Mouse (Mus musculus): ENCODE results near the gene Clcn7.
A peak's percentile ranks its signal among the peaks of the same experiment; 100 is the strongest.

The Clcn7 gene

DNA sequence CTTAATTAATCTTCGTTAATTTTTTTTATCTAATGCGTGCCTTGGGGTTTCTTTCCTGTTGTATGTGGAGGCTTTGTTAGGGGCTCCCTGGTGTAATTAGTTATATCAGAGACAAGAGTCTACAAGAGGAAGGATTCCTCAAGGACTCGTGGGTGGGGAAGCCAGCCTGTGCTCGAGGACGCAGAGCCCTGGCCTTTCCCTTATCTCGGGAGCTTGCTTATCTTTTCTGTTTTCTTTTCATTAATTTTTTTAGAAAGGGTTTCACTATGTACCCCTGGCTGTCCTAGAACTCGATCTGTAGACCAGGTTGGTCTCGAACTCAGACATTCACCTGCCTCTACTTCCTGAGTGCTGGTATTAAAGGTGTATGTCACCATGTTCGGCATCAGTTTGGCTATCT, 5.5 kb upstream of the Clcn7 start:
- no peak for DNase-seq (ENCODE audit: low spot score in 2 of 2)

GRCm38 (mm10) chr17:25130060-25130459, 3.1 kb upstream of the Clcn7 start:
- no peak for DNase-seq (ENCODE audit: low spot score in 2 of 2)

GRCm38 (mm10) chr17:25135622-25136021, 2.4 kb downstream of the Clcn7 start:
- no peak for DNase-seq (ENCODE audit: low spot score in 2 of 2)

DNA sequence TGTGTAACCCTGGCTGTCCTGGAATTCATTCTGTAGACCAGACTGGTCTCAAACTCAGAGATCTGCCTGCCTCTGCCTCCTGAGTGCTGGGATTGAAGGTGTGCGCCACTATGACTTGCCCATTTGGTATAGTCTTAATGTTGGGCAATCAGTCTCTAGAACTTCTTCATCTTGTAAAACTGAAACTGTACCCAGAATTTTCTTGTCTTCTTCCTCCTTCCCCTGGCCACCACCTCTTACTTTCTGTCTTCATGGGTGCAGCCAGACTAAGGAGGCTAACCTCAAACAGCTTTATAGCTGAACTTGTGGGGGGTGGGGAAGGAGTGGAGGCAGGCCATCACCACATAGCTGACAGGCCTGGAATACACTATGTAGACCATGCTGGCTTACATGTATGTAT, 5.6 kb downstream of the Clcn7 start:
- DNase-seq (ENCODE audit: low spot score in 2 of 2) = no peak

DNA sequence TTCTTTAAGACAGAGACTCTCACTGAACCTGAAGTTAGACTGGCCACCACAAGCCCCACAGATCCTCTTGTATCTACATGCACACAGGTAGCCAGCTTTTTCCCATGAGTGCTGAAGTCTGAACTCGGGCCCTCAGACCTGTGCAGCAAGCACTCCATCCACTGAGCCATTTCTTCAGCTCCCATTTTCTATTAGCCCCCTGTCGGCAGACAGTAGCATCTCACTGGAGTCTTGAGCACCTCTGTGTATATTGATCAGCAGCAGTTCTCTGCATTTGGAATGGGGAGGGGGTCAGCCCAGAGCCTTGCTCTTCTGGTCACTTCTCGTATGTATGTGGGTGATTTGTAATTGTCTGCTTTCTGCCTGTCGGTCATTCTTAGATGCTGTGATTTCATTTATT, 6.8 kb downstream of the Clcn7 start:
- no peak for DNase-seq (ENCODE audit: low spot score in 2 of 2)

DNA sequence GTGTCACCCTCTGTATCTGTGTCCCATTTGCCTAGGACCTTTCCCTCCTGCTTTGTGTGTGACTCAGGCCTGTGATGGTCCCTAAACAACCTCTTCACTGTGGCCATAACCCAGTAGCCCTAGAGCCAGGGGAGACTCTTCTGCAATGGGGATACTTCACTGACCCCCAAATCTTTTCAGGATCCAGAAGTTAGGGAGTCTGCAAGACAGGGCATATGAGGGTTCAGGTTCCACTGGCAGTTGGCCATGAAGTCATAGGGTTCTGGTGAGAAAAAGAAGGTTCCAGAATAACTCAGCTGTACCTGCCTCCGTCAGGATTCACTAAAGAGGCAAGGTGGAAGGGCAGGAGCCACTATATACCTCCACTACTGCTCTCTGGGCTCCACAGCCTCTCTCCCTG, 29.0 kb downstream of the Clcn7 start, which contains the start of gene Ccdc154:
Gene Ccdc154, plus strand, starts transcription at position 301 of the 400 bp plus-strand sequence.
- DNase-seq (ENCODE audit: low spot score in 2 of 2) = no peak

DNA sequence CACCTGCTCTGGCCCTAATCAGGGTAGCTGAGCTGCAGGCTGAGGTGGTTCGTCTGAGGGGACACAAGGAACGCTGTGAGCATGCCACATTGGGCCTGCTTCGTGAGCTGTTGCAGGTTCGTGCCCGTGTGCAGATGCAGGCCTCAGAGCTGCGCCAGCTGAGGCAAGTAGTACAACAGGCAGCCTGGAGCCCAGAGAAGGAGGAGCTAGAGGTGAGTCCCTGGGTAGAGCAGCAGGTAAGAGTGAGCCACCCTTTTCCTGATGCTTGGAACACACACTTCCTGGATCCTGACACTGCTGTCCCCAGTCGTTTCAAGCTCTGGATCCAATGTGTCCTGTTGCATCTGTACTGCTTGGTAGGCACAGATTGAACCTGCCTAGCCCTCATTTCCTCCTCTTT, 30.2 kb downstream of the Clcn7 start:
- no peak for DNase-seq (ENCODE audit: low spot score in 2 of 2)

DNA sequence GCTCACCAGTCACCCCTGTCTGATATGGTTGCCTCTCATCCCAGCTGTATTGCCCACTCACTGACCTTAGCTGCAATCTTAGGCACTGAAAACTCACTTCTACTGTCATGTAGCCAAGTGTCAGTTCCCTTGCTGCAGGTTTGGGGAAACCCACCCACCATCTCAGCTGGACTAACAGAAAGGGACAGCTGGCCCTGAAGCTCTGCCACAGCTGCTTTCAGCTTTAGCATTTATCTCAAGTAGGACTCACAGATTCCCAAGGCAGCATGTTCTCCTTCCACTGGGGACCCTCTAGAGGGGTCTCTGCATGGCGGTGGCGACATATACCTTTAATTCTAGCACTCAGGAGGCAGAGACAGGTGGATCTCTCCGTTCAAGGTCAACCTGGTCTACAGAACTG, 31.6 kb downstream of the Clcn7 start:
- DNase-seq (ENCODE audit: low spot score in 2 of 2) = no peak

DNA sequence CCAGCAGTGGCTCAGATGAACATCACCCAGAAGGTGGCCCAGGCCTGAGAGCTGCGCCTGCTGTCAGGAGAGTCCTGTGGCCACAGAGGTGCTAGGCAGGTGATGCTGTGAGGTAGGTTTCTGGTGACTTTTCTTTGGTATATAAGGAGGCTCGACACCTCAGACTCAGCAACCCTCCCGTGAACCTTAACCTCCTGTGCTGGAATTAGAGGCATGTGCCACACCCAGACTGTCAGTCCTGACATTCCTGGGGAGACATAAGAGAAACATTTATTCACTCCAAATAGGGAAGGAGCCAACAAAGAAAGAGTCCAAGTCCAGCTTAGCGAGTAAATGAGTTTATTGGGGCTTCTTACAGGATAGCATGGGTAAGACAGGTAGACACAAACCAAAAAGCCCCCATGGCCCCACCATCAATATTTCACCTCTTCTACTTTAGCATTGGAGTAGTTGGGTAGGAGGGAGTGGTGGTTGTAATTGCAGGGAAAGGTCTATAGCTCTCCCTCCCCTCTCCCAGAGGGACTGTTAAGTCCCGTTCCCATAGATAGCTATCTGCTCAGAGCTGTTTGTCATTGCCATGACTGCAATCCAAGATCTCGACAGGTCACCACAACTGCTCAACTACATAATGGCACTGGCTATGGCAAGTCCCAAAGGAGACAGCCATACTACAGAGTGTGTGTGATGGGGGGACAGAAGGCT, 32.9 kb downstream of the Clcn7 start:
- no peak for DNase-seq (ENCODE audit: low spot score in 2 of 2)

DNA sequence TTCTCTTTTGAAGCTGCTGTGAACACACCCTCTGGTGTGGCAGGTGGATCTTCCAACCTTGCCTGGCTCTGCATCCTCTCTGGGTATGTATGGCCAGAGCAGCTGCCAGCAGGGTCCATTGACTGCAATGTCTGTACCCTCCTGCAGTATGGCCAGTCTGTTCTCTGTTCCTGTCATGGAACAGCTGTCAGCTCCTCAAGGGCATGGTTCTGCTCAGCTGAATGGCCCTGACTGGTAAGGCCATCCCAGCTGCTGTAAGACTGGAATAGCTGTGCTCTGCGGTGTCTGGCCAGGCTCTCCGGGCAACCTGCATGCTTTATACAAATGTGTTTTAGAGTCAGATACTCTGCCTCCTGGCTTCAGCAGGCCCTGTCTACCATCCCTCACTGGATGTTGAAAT, 36.5 kb downstream of the Clcn7 start:
- DNase-seq (ENCODE audit: low spot score in 2 of 2) = no peak

- no peak for DNase-seq (ENCODE audit: low spot score in 2 of 2)
These were observed 39.4 kb downstream of the Clcn7 start for GRCm38 (mm10) chr17:25172558-25172957.

DNA sequence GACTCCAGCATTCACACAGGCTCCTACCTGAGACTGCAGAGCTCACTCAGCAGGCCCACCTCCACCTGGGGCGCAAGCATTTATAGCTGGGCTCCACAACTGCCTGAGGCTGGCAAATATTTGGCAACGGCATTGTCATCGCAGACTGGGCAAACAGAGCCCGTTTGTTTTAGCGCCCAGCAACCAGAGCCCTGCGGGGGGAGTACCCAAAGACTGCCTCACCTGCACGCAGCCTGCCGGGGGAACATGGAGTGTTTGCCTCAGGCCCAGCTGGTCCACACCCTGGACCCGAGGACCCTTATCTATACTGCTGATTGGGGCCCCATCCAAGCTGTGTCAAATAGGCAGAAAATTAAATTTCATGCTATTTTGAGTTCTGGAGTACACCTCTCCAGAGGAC, 42.2 kb downstream of the Clcn7 start, which contains the start of gene Gm38655:
Gene Gm38655, minus strand, starts transcription at position 61 of the 400 bp plus-strand sequence.
- no peak for DNase-seq (ENCODE audit: low spot score in 2 of 2)

DNA sequence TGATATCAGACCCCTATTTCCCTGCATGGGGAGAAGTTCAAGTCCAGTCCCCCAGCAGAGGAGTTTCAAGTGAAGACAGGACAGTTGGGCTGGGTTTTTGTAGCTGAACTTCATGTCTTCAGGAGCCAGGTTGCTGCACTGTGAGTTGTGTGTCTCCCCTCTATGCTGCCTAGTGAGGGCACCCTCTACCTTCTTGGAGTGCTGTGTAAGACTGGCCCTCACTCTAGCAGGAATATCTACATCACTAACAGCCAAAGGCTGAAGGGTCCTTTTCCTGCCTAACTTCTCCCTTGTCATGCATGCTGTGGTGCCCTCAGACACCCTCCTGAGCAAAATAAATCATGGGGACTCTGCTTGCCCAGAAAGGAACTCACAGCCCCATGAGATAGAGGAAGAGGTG, 50.0 kb downstream of the Clcn7 start:
- DNase-seq (ENCODE audit: low spot score in 2 of 2) = no peak

- DNase-seq (ENCODE audit: low spot score in 2 of 2) = peak; percentile 94 to 98
These were observed 51.0 kb downstream of the Clcn7 start, which contains the start of gene BC003965 for GRCm38 (mm10) chr17:25184129-25184691. Gene BC003965, plus strand, starts transcription at chr17:25184554.

GRCm38 (mm10) chr17:25184961-25185360, 51.8 kb downstream of the Clcn7 start:
- no peak for DNase-seq (ENCODE audit: low spot score in 2 of 2)

DNA sequence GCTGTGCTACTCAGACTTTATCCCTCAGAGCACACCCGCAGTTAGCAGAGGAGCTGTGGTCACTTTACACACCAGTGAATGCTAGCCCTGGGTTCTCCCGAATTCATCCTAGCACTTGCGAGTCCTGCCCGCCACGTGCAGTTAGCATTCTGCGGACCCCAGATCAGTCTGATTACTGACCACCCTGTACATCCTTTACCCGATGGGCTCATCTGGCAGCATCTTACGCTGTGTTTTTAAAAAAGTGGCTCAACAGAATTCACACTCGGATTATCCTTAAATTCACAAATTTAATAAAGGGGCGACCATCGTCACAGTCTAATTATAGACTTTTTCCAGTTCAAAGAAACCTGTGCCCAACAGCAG, 54.6 kb downstream of the Clcn7 start:
- DNase-seq (ENCODE audit: low spot score in 2 of 2) = no peak

DNA sequence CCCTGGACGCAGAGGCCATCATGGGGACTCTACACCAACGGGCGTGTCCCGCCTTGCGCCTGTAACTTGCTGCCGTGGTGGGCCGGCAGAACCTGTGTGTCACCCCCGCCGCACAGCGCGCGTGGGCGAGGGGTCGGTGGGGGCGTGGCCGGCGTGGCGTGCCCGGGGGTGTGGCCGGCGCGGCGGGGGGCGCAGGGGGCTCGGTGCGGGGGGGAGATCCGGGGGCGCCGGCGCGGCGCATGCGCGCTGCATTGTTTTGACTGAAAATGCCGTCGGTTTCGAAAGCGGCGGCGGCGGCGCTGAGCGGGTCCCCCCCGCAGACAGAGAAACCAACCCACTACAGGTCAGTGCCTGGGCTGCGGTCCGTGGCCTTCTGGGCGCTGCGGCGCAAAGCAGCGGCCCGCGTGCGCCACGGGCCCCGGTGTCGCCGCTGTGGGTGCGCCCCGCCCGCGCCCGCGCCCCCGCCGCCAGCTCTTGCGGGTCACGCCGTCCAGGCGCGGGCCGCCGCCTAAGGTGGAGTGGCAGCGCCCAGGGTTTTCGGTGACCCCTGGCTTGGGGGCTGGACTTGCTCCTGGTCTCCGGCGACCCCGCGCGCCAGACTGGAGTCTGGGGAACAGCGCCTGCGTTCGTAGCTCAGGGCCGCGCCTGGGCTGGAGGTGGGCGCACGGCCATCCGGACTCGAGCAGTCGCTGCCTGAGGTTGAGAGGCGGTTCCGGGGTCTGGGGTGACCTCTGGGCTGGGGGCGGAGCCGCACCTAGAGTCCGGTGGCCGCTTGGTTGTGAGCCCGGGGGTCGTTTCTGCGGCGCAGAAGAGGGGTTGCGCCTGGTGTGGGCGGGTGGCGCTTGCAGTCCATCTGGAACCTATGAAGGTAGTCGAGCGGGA, 55.2 kb downstream of the Clcn7 start, which contains the start of gene Unkl:
Gene Unkl, plus strand, starts transcription at position 248 of the 882 bp plus-strand sequence.
- peak; percentile 49 to 71 for DNase-seq (ENCODE audit: low spot score in 2 of 2)

GRCm38 (mm10) chr17:25189091-25189490, 55.9 kb downstream of the Clcn7 start:
- DNase-seq (ENCODE audit: low spot score in 2 of 2) = no peak

DNA sequence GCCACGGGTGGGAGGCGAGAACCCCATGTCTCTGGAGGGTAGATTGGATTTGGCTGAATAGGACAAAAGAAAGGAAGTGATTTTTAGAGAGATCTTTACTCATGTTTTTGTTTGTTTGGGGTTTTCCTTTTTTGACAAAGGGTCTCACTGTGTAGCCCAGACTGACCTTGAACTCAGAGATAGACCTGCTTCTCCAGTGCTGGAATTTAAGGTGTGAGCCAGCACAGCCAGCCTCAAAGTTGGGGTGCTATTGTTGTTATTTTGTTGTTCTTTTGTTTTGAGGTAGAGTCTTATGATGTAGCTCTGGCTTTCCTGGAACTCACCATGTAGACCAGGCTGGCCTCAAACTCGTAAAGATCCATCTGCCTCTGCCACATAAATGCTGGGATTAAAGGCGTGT, 69.2 kb downstream of the Clcn7 start:
- DNase-seq (ENCODE audit: low spot score in 2 of 2) = no peak

- DNase-seq (ENCODE audit: low spot score in 2 of 2) = no peak
These were observed 76.8 kb downstream of the Clcn7 start for GRCm38 (mm10) chr17:25210006-25210405.

DNA sequence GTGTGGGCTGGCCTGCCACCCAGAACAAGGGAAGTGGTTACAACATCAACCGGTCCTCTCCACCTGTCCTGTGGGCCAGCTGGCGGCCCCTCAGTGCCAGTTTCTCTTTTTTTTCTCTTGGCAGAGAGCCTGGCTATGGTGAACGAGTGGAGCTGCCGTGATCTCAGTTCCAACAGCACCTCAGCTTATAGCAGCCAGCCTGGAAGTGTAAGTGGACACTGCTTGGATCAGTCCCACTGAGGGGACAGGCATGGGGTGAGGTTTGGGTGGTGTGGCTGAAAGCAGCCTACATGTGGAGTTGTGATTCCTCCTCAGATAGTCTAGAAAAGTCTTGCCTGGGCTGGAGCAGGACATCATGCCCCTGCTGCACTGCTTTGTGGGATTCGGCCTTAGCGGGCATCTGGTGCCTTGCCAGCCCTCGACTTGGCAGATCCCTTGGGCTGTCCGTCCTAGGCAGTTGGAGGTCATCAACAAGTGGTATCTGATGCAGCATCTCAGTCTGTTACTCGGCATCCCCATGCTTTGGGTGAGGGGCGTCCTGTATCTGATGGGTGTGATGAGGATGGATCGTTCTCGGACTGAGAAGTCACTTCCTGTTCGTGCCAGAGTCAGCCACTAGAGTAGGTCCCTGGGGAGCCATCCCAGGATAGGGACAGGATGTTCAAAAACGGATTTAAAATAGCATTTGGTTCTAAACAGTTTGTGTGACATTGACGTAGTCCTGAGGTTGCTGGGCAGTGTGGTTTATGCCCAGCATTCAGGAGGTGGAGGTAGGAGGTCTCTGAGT, 77.7 kb downstream of the Clcn7 start:
- no peak for DNase-seq (ENCODE audit: low spot score in 2 of 2)

DNA sequence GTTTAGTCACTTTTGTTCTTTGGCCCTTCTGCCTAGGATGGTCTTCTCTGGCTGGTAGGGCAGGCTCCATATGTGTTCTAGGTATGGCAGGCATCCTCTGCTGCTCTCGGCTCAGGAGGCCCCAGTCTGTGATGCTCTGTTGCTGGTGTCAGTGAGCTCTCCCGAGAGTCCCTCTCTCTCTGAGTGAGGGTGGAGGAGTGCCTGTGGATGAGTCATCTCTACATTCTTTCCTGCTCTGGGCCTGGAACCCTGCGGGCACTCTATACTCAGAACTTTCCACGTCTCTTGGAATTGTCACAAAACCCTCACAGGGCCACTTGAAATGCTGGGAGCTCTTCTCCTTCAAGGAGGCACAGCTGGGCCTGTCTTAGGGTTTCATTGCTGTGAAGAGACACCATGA, 78.5 kb downstream of the Clcn7 start:
- DNase-seq (ENCODE audit: low spot score in 2 of 2) = no peak
